Mouse (Mus musculus): ENCODE results near the gene Gm45208.

DNA sequence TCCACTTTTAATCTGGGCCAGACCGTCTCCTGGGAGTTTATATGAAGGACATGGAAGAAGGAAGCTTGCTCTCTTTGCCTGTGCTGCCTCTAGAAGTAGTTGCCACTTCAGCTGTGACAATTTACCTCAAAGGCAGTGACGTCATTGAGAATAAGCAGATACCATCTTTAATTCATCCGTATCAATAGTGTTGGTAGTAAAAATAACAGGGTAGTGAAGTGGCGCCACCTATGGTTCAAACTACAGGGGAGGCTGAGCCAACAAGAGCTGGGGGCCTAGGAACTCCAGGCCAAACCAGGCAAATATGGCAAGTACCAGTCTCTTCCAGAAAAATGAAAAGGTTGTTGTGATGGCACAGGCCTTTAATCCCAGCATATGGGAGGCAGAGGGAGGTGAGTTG is 29.2 kb upstream of the Gm45208 start:
- TF ChIP-seq POLR2A (IDR thresholded peaks at IDR 0.05; ENCODE audit: control insufficient read depth, extremely low read depth, insufficient read depth, low read length, poor library complexity) (no peak), CTCF (IDR thresholded peaks at IDR 0.05; ENCODE audit: borderline replicate concordance, control insufficient read depth, extremely low read depth, insufficient read depth, low read length, poor library complexity) (no peak)
